Mouse (Mus musculus) midbrain, embryonic 16.5 days (tissue): ENCODE data around the gene Gm49383. TPM values are rescaled to one million over a fixed set of nuclear protein-coding genes. Genes with fewer than 3 reads are reported as not detected.
A peak's percentile ranks its signal among the peaks of the same experiment; 100 is the strongest.
"Not testable (repeated sequence)": the region's sequence is repeated elsewhere in the genome, so short reads cannot be mapped to it uniquely, and the experiment has no call there.

Source experiments
- ATAC-seq: fragments of 200-750 bp; cut with Nextera tagmentation; 2 replicates; pipeline ENCODE4 v1.8.0; 2017; ENCODE audit warnings: moderate TSS enrichment
- H3K27ac ChIP-seq: fragments of 300-500 bp; sonication (generic); 2 replicates; pipeline ENCODE4 v1.5.1; 2014; ENCODE audit warnings: mild to moderate bottlenecking, low read length, mixed read lengths
- H3K27me3 ChIP-seq: fragments of 300-500 bp; sonication (generic); 2 replicates; pipeline ENCODE4 v1.6.1; 2014; ENCODE audit warnings: low read depth, low read length, mixed read lengths; ENCODE audit not compliant: control insufficient read depth, insufficient read depth
- H3K36me3 ChIP-seq: fragments of 300-500 bp; sonication (generic); 2 replicates; pipeline ENCODE4 v1.6.1; 2014; ENCODE audit warnings: mild to moderate bottlenecking, low read length, moderate library complexity, mixed read lengths; ENCODE audit not compliant: control insufficient read depth, insufficient read depth
- H3K4me1 ChIP-seq: fragments of 300-500 bp; sonication (generic); 2 replicates; pipeline ENCODE4 v1.6.1; 2014; ENCODE audit warnings: mild to moderate bottlenecking, low read length, mixed read lengths; ENCODE audit not compliant: control insufficient read depth, insufficient read depth
- H3K4me2 ChIP-seq: fragments of 300-500 bp; sonication (generic); 2 replicates; pipeline ENCODE4 v1.6.1; 2014; ENCODE audit warnings: mild to moderate bottlenecking, low read length, mixed read lengths
- H3K4me3 ChIP-seq: fragments of 300-500 bp; sonication (generic); 2 replicates; pipeline ENCODE4 v1.5.1; 2014; ENCODE audit warnings: low read depth, mild to moderate bottlenecking, low read length, moderate library complexity, mixed read lengths
- H3K9ac ChIP-seq: fragments of 300-500 bp; sonication (generic); 2 replicates; pipeline ENCODE4 v1.6.1; 2014; ENCODE audit warnings: low read depth, low read length, mixed read lengths
- H3K9me3 ChIP-seq: fragments of 300-500 bp; sonication (generic); replicated peaks from 2 replicates; pipeline ENCODE4 v1.6.1; 2014; ENCODE audit warnings: mild to moderate bottlenecking, low read length, mixed read lengths; ENCODE audit not compliant: control insufficient read depth, poor library complexity, severe bottlenecking
- WGBS: fragments of 180-500 bp; shearing (Covaris S2); extraction: QIAGEN DNeasy Blood & Tissue Kit; methylation state at CpG from one replicate; pipeline ENCODE4 v1.1.7; 2014; 5-methylcytosine and 5-hydroxymethylcytosine counted together
- polyA plus RNA-seq: library from polyadenylated mRNA; unstranded; fragments of >200 nt; fragmentation: Nextera tagmentation; extraction: Ambion mirVana; gene quantifications from 2 replicates; pipeline ENCODE4 v1.2.1, GENCODE M21; 2015

Gm49383 gene
- polyA plus RNA-seq, 1 experiment from 2014 or later = 14.7 TPM

- Histone ChIP-seq H3K4me1 (peaks cover 2% of the 10 kb centered on the region; the same call in 1 of the 2 replicates), H3K36me3 (no peaks in the 10 kb centered on the region), H3K27me3 (no peaks in the 10 kb centered on the region), H3K27ac (no peak overlapping the region), H3K9me3 (no peaks in the 10 kb centered on the region), H3K9ac (no peak overlapping the region), H3K4me3 (no peak overlapping the region), H3K4me2 (no peak overlapping the region)
- 78% methylated on average over 3 of the region's 3 CpGs for WGBS
- ATAC-seq = no peak
Measured at GRCm38 (mm10) chr12:69177526-69177925, 19.4 kb downstream of the Gm49383 start.

GRCm38 (mm10) chr12:69175975-69176374 is 20.9 kb downstream of the Gm49383 start:
- no peak for ATAC-seq
- Histone ChIP-seq H3K27ac (no peak overlapping the region), H3K4me2 (no peak overlapping the region), H3K9me3 (no peaks in the 10 kb centered on the region), H3K27me3 (no peaks in the 10 kb centered on the region), H3K36me3 (no peaks in the 10 kb centered on the region), H3K9ac (no peak overlapping the region), H3K4me1 (no peaks in the 10 kb centered on the region), H3K4me3 (no peak overlapping the region)
- 97% methylated on average over 3 of the region's 3 CpGs for WGBS

- no peaks in the 10 kb centered on the region for H3K9me3 ChIP-seq
- H3K4me1 ChIP-seq = peaks cover 8% of the 10 kb centered on the region
- no peak for ATAC-seq
- H3K4me3 ChIP-seq = no peak overlapping the region
- no peak overlapping the region for H3K4me2 ChIP-seq
- H3K27ac ChIP-seq = no peak overlapping the region
- H3K9ac ChIP-seq = no peak overlapping the region
- 93% methylated on average over 2 of the region's 2 CpGs for WGBS
- no peaks in the 10 kb centered on the region for H3K27me3 ChIP-seq
- no peaks in the 10 kb centered on the region for H3K36me3 ChIP-seq
Measured at GRCm38 (mm10) chr12:69171307-69171706, 25.6 kb downstream of the Gm49383 start.

GRCm38 (mm10) chr12:69168461-69169106 is 28.3 kb downstream of the Gm49383 start, which contains the start of gene Lrr1:
Gene Lrr1 (plus strand): TSS chr12:69168814.
- H3K9ac ChIP-seq = peak within 1 kb of the TSS; percentile 61
- no peaks in the 10 kb centered on the region for H3K27me3 ChIP-seq
- WGBS = under 1% methylated on average over 40 of the region's 40 CpGs
- peak within 1 kb of the TSS; percentile 67 for H3K4me3 ChIP-seq
- peak; percentile 93 for ATAC-seq
- peaks cover 8% of the 10 kb centered on the region for H3K4me1 ChIP-seq
- no peaks in the 10 kb centered on the region for H3K36me3 ChIP-seq
- H3K9me3 ChIP-seq = no peaks in the 10 kb centered on the region
- peak within 1 kb of the TSS; percentile 62 for H3K27ac ChIP-seq
- H3K4me2 ChIP-seq = peak within 1 kb of the TSS; percentile 98

- Histone ChIP-seq H3K4me2 (peak overlapping the region; percentile 98), H3K36me3 (no peaks in the 10 kb centered on the region), H3K27me3 (no peaks in the 10 kb centered on the region), H3K27ac (peak overlapping the region; percentile 62), H3K4me1 (peaks cover 8% of the 10 kb centered on the region), H3K9me3 (no peaks in the 10 kb centered on the region), H3K9ac (peak overlapping the region; percentile 61), H3K4me3 (peak overlapping the region; percentile 67)
- 7% methylated on average over 18 of the region's 18 CpGs for WGBS
- ATAC-seq = peak; percentile 73
Measured at GRCm38 (mm10) chr12:69167656-69168460, 29.0 kb downstream of the Gm49383 start.

- H3K9me3 ChIP-seq, H3K36me3 ChIP-seq, H3K27me3 ChIP-seq, H3K9ac ChIP-seq, H3K4me1 ChIP-seq, H3K27ac ChIP-seq, H3K4me3 ChIP-seq, ATAC-seq, H3K4me2 ChIP-seq: not testable (repeated sequence)
- WGBS = 72% methylated on average over 8 of the region's 8 CpGs
Measured at GRCm38 (mm10) chr12:69166861-69167581, 29.9 kb downstream of the Gm49383 start.

- no peaks in the 10 kb centered on the region for H3K36me3 ChIP-seq
- no peak for ATAC-seq
- peaks cover 8% of the 10 kb centered on the region for H3K4me1 ChIP-seq
- H3K4me2 ChIP-seq = no peak overlapping the region
- no peak overlapping the region for H3K4me3 ChIP-seq
- H3K27me3 ChIP-seq = no peaks in the 10 kb centered on the region
- no peaks in the 10 kb centered on the region for H3K9me3 ChIP-seq
- H3K27ac ChIP-seq = no peak overlapping the region
- H3K9ac ChIP-seq = no peak overlapping the region
- 64% methylated on average over 3 of the region's 3 CpGs for WGBS
Measured at GRCm38 (mm10) chr12:69164904-69165303, 32.0 kb downstream of the Gm49383 start.

DNA sequence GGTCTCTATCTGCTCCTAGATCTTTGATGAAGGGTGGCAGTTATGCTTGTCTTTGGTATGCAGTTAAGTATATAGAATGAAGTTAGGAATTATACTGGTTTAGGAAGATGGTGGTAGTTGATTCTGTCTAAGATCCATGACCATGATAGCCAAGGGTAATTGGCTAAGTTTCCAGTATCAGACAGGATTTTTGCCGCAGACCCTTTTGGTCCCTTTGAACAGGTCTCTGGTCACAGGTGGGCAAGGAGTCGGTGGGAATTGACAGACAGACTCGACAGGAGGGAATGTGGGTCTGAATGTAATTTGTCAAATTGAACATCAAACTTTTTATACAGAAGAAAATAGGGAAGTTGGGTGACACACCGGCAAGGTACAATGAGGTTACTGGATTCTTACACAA is 33.3 kb downstream of the Gm49383 start:
- H3K4me3 ChIP-seq, H3K36me3 ChIP-seq, H3K4me1 ChIP-seq, H3K9me3 ChIP-seq, ATAC-seq, H3K27me3 ChIP-seq, H3K27ac ChIP-seq, H3K9ac ChIP-seq, H3K4me2 ChIP-seq: not testable (repeated sequence)
- 90% methylated on average over 4 of the region's 4 CpGs for WGBS

DNA sequence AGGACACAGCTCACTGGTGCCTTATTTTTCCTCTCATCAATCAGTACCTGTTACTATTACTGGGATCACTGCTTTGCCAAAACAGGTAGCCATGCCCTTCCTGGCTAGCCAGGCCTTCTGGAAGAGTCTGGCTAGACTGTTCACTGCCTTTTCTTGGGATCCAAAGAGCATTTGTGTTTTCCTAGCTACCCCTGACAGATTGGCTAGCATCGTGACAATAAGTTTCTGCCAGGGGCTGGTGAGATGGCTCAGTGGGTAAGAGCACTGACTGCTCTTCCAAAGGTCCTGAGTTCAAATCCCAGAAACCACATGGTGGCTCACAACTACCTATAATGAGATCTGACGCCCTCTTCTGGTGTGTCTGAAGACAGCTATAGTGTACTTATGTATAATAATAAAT is 36.2 kb downstream of the Gm49383 start:
- H3K27me3 ChIP-seq, H3K4me2 ChIP-seq, H3K36me3 ChIP-seq, H3K4me3 ChIP-seq, H3K9me3 ChIP-seq, ATAC-seq, H3K27ac ChIP-seq, H3K9ac ChIP-seq: not testable (repeated sequence)
- peaks cover 12% of the 10 kb centered on the region for H3K4me1 ChIP-seq
- 81% methylated on average over 2 of the region's 2 CpGs for WGBS
